Comparison of ENCODE assay signal across 9 mouse cellular contexts in genomic region chr17:35201787-35202186, GRCm38 (mm10). TPM values are rescaled to one million over a fixed set of nuclear protein-coding genes. Genes with fewer than 3 reads are reported as not detected.
DNase-seq lines count a peak whose midpoint lies in the region; ATAC-seq and TF ChIP-seq lines count a peak whose summit lies in the region.
"Had no signal": no experiment of that assay in that cellular context is flagged by ENCODE, and none has a peak within 500 bp of the region (broad histone marks: within the 10 kb centered on the region; RNA-seq: fewer than 3 reads in every experiment).

Gene Tnf (minus strand): TSS chr17:35202007.

- peak; percentile 95 for TF ChIP-seq POLR2A in bone marrow, adult 2 months (IDR thresholded peaks at IDR 0.05; ENCODE audit: borderline replicate concordance, control insufficient read depth, low read depth, low read length)

- no peaks in the 10 kb centered on the region for H3K36me3 ChIP-seq in lung, postnatal 0 days (ENCODE audit: insufficient read depth, low read length)
- no peaks in the 10 kb centered on the region for H3K36me3 ChIP-seq in hindbrain, embryonic 13.5 days

- no peak within 1 kb of the TSS for H3K9ac ChIP-seq in lung, postnatal 0 days (replicated peaks; ENCODE audit: low read depth)
- H3K9ac ChIP-seq in hindbrain, embryonic 13.5 days = no peak within 1 kb of the TSS

- WGBS in bone marrow, adult 2 months = 1% methylated on average over 13 of the region's 13 CpGs
- 30% methylated on average over 13 of the region's 13 CpGs for WGBS in lung, postnatal 0 days
- WGBS in hindbrain, embryonic 13.5 days = 52% methylated on average over 13 of the region's 13 CpGs

- peak within 1 kb of the TSS; percentile 99 for H3K4me3 ChIP-seq in bone marrow, adult 2 months (replicated peaks; ENCODE audit: control insufficient read depth, low read depth, low read length)
- no peak within 1 kb of the TSS for H3K4me3 ChIP-seq in lung, postnatal 0 days (ENCODE audit: low read depth, low read length)
- no peak within 1 kb of the TSS for H3K4me3 ChIP-seq in left cerebral cortex, adult 2 months
- H3K4me3 ChIP-seq in hindbrain, embryonic 13.5 days = no peak within 1 kb of the TSS

- H3K4me2 ChIP-seq in lung, postnatal 0 days (replicated peaks; ENCODE audit: low read depth, low read length) = 0 out of 2 replicates have a peak within 1 kb of the TSS, but pooled peaks have one; percentile 3
- no peak within 1 kb of the TSS for H3K4me2 ChIP-seq in hindbrain, embryonic 13.5 days

- intact Hi-C loops in left cerebral cortex, adult 2 months (cut with DNase I) = no loop called here

- TF ChIP-seq CTCF in bone marrow, adult 2 months (IDR thresholded peaks at IDR 0.05; ENCODE audit: control insufficient read depth, insufficient read depth, low read length) = no peak
- no peak for TF ChIP-seq CTCF in lung, postnatal 0 days (IDR thresholded peaks at IDR 0.05)
- TF ChIP-seq CTCF in left cerebral cortex, adult 2 months (IDR thresholded peaks at IDR 0.05) = no peak

- peak within 1 kb of the TSS; percentile 85 for H3K27ac ChIP-seq in bone marrow, adult 2 months (ENCODE audit: control insufficient read depth, insufficient read depth, low read depth, low read length, poor library complexity)
- no peak within 1 kb of the TSS for H3K27ac ChIP-seq in lung, postnatal 0 days (ENCODE audit: low read length)
- H3K27ac ChIP-seq in left cerebral cortex, adult 2 months = no peak within 1 kb of the TSS
- no peak within 1 kb of the TSS for H3K27ac ChIP-seq in hindbrain, embryonic 13.5 days

- H3K27me3 ChIP-seq in lung, postnatal 0 days (replicated peaks; ENCODE audit: insufficient read depth, low read length) = 0 out of 2 replicates have a peak, but pooled peaks cover 3% of the 10 kb centered on the region
- H3K27me3 ChIP-seq in hindbrain, embryonic 13.5 days = peaks cover 76% of the 10 kb centered on the region

- no peaks in the 10 kb centered on the region for H3K4me1 ChIP-seq in bone marrow, adult 2 months (ENCODE audit: control insufficient read depth, insufficient read depth, low read length)
- no peaks in the 10 kb centered on the region for H3K4me1 ChIP-seq in lung, postnatal 0 days (ENCODE audit: insufficient read depth, low read depth, low read length)
- H3K4me1 ChIP-seq in hindbrain, embryonic 13.5 days (replicated peaks) = 0 out of 2 replicates have a peak, but pooled peaks cover 4% of the 10 kb centered on the region

- no peak for TF ChIP-seq EP300 in lung, postnatal 0 days (IDR thresholded peaks at IDR 0.05)

- H3K9me3 ChIP-seq in lung, postnatal 0 days (ENCODE audit: low read length) = no peaks in the 10 kb centered on the region
- H3K9me3 ChIP-seq in hindbrain, embryonic 13.5 days = no peaks in the 10 kb centered on the region

- peak; percentile 26; the same call in 1 of the 2 replicates for ATAC-seq in lung, postnatal 0 days
- no peak for ATAC-seq in hindbrain, embryonic 13.5 days (ENCODE audit: low FRiP score)

- peak; percentile 88 for DNase-seq in CD4-positive, CD25-positive, alpha-beta regulatory T cell, adult 2 months (ENCODE audit: low read depth, low spot score)
- DNase-seq in induced T-regulatory cell, adult 2 months (ENCODE audit: low read depth) = peak; percentile 90
- DNase-seq in lung, postnatal 0 days (ENCODE audit: low spot score) = peak; percentile 50
- DNase-seq in thymus, postnatal 14 days = peak; percentile 75
- no peak for DNase-seq in left cerebral cortex, adult 2 months (ENCODE audit: extremely low spot score in 1 of 2, low spot score in 2 of 2)
- DNase-seq in cerebellum, postnatal 36 days = no peak

RNA-seq across cellular contexts. Expression of gene Tnf, which starts in this region (rescaled TPM):
- polyA plus RNA-seq in bone marrow, adult 2 months (2011; ENCODE audit: insufficient read depth, insufficient read length, low replicate concordance, missing spikeins) = 3.2 and 7.4 TPM in 2 replicates
- 0.95 and 3.7 TPM in 2 replicates for polyA plus RNA-seq in lung, postnatal 0 days (2015; fragmentation: Nextera tagmentation; extraction: Ambion mirVana)
- total RNA-seq in left cerebral cortex, adult 2 months (2021) = not detected
- not detected in 2 replicates for polyA plus RNA-seq in hindbrain, embryonic 13.5 days (2015; fragmentation: Nextera tagmentation; extraction: Ambion mirVana)
- total RNA-seq: left cerebral cortex, postnatal 14 days had no signal

Comparison
In these comparisons a context has a peak if more than half of its experiments do, and no peak if none do; other contexts are left out.
1. DNase-seq: peak in CD4-positive, CD25-positive, alpha-beta regulatory T cell, adult 2 months (single experiment), induced T-regulatory cell, adult 2 months (single experiment), lung, postnatal 0 days (single experiment) and thymus, postnatal 14 days (single experiment); none in left cerebral cortex, adult 2 months (0 of 2) and cerebellum, postnatal 36 days (0 of 2).